ENCODE assay signal across 8 mouse cellular contexts in genomic region chr7:99500201-99500600, GRCm38 (mm10). TPM values are rescaled to one million over a fixed set of nuclear protein-coding genes. Genes with fewer than 3 reads are reported as not detected.
A peak's percentile ranks its signal among the peaks of the same experiment; 100 is the strongest.
DNase-seq lines count a peak whose midpoint lies in the region; ATAC-seq and TF ChIP-seq lines count a peak whose summit lies in the region.

No protein-coding gene starts in this region.

- H3K27ac ChIP-seq in bone marrow, adult 2 months (ENCODE audit: control insufficient read depth, insufficient read depth, low read depth, low read length, poor library complexity) = no peak overlapping the region
- no peak overlapping the region for H3K27ac ChIP-seq in embryonic fibroblast, embryonic 13.5 days (ENCODE audit: insufficient read depth, low read length)
- H3K27ac ChIP-seq in heart, embryonic 10.5 days = no peak overlapping the region
- no peak overlapping the region for H3K27ac ChIP-seq in limb, embryonic 13.5 days
- H3K27ac ChIP-seq in midbrain, embryonic 16.5 days (ENCODE audit: low read length) = no peak overlapping the region

- no peak overlapping the region for H3K4me2 ChIP-seq in limb, embryonic 13.5 days (replicated peaks)
- no peak overlapping the region for H3K4me2 ChIP-seq in midbrain, embryonic 16.5 days (ENCODE audit: low read length)

- H3K9me3 ChIP-seq in heart, embryonic 10.5 days = no peaks in the 10 kb centered on the region
- no peaks in the 10 kb centered on the region for H3K9me3 ChIP-seq in limb, embryonic 13.5 days
- H3K9me3 ChIP-seq in midbrain, embryonic 16.5 days (replicated peaks; ENCODE audit: control insufficient read depth, low read length, poor library complexity, severe bottlenecking) = no peaks in the 10 kb centered on the region

- H3K4me3 ChIP-seq in bone marrow, adult 2 months (replicated peaks; ENCODE audit: control insufficient read depth, low read depth, low read length) = no peak overlapping the region
- no peak overlapping the region for H3K4me3 ChIP-seq in embryonic fibroblast, embryonic 13.5 days (ENCODE audit: insufficient read depth, low read length)
- no peak overlapping the region for H3K4me3 ChIP-seq in heart, embryonic 10.5 days
- H3K4me3 ChIP-seq in limb, embryonic 13.5 days = no peak overlapping the region
- no peak overlapping the region for H3K4me3 ChIP-seq in midbrain, embryonic 16.5 days (ENCODE audit: low read depth, low read length)

- TF ChIP-seq POLR2A in bone marrow, adult 2 months (IDR thresholded peaks at IDR 0.05; ENCODE audit: borderline replicate concordance, control insufficient read depth, low read depth, low read length) = no peak
- TF ChIP-seq POLR2A in embryonic fibroblast, embryonic 13.5 days (IDR thresholded peaks at IDR 0.05; ENCODE audit: low read depth, low read length) = no peak

- no peaks in the 10 kb centered on the region for H3K36me3 ChIP-seq in heart, embryonic 10.5 days
- H3K36me3 ChIP-seq in limb, embryonic 13.5 days = no peaks in the 10 kb centered on the region
- H3K36me3 ChIP-seq in midbrain, embryonic 16.5 days (ENCODE audit: control insufficient read depth, insufficient read depth, low read length) = no peaks in the 10 kb centered on the region

- H3K4me1 ChIP-seq in bone marrow, adult 2 months (ENCODE audit: control insufficient read depth, insufficient read depth, low read length) = no peaks in the 10 kb centered on the region
- no peaks in the 10 kb centered on the region for H3K4me1 ChIP-seq in embryonic fibroblast, embryonic 13.5 days (ENCODE audit: control insufficient read depth, insufficient read depth, low read length)
- H3K4me1 ChIP-seq in heart, embryonic 10.5 days = peaks cover 6% of the 10 kb centered on the region; the same call in 1 of the 2 replicates
- no peaks in the 10 kb centered on the region for H3K4me1 ChIP-seq in limb, embryonic 13.5 days
- no peaks in the 10 kb centered on the region for H3K4me1 ChIP-seq in midbrain, embryonic 16.5 days (ENCODE audit: control insufficient read depth, insufficient read depth, low read length)

- ATAC-seq in limb, embryonic 13.5 days (ENCODE audit: low FRiP score, low read depth) = peak; percentile 85
- ATAC-seq in midbrain, embryonic 16.5 days = peak; percentile 87

- no peak overlapping the region for H3K9ac ChIP-seq in limb, embryonic 13.5 days
- H3K9ac ChIP-seq in midbrain, embryonic 16.5 days (ENCODE audit: low read depth, low read length) = no peak overlapping the region

- peak; percentile 83 to 84 for DNase-seq in B cell, adult 2 months
- peak; percentile 93 for DNase-seq in heart, embryonic 10.5 days (ENCODE audit: low spot score)
- peak; percentile 84 for DNase-seq in kidney, adult 9 months
- DNase-seq in spleen, postnatal 14 days (ENCODE audit: low spot score in 2 of 2) = peak; percentile 64 to 78

- peak; percentile 97 for TF ChIP-seq CTCF in bone marrow, adult 2 months (IDR thresholded peaks at IDR 0.05; ENCODE audit: control insufficient read depth, insufficient read depth, low read length)
- TF ChIP-seq CTCF in embryonic fibroblast, embryonic 13.5 days (IDR thresholded peaks at IDR 0.05; ENCODE audit: borderline replicate concordance, insufficient read depth, low read length) = peak; percentile 84

- WGBS in bone marrow, adult 2 months = 8% methylated on average over 8 of the region's 8 CpGs
- WGBS in heart, embryonic 10.5 days = 4% methylated on average over 8 of the region's 8 CpGs
- WGBS in limb, embryonic 13.5 days = 3% methylated on average over 8 of the region's 8 CpGs
- 5% methylated on average over 8 of the region's 8 CpGs for WGBS in midbrain, embryonic 16.5 days

- no peaks in the 10 kb centered on the region for H3K27me3 ChIP-seq in heart, embryonic 10.5 days (ENCODE audit: insufficient read depth, poor library complexity, severe bottlenecking)
- no peaks in the 10 kb centered on the region for H3K27me3 ChIP-seq in limb, embryonic 13.5 days
- H3K27me3 ChIP-seq in midbrain, embryonic 16.5 days (ENCODE audit: control insufficient read depth, insufficient read depth, low read depth, low read length) = no peaks in the 10 kb centered on the region

RNA-seq across cellular contexts. Expression of gene Rps3, which starts 16.7 kb away (rescaled TPM):
- polyA plus RNA-seq in bone marrow, adult 2 months (2011; ENCODE audit: insufficient read depth, insufficient read length, low replicate concordance, missing spikeins) = 490 and 757 TPM in 2 replicates
- 1,504 and 1,592 TPM in 2 replicates for polyA plus RNA-seq in embryonic fibroblast, embryonic 13.5 days (2011; ENCODE audit: insufficient read length, low read depth, missing spikeins)
- polyA plus RNA-seq in heart, embryonic 10.5 days (2016; fragmentation: Nextera tagmentation; extraction: Ambion mirVana) = 517 and 596 TPM in 2 replicates
- 767 and 820 TPM in 2 replicates for polyA plus RNA-seq in limb, embryonic 13.5 days (2015; fragmentation: Nextera tagmentation; extraction: Ambion mirVana)
- 405 and 414 TPM in 2 replicates for polyA plus RNA-seq in midbrain, embryonic 16.5 days (2015; fragmentation: Nextera tagmentation; extraction: Ambion mirVana)

RNA-seq across cellular contexts. Expression of gene Klhl35, which starts 34.4 kb away (rescaled TPM):
- 0.83 TPM in 1 of 2 replicates, not detected in the other for polyA plus RNA-seq in bone marrow, adult 2 months (2011; ENCODE audit: insufficient read depth, insufficient read length, low replicate concordance, missing spikeins)
- polyA plus RNA-seq in embryonic fibroblast, embryonic 13.5 days (2011; ENCODE audit: insufficient read length, low read depth, missing spikeins) = not detected in 2 replicates
- polyA plus RNA-seq in heart, embryonic 10.5 days (2016; fragmentation: Nextera tagmentation; extraction: Ambion mirVana) = 0.52 and 1.1 TPM in 2 replicates
- polyA plus RNA-seq in limb, embryonic 13.5 days (2015; fragmentation: Nextera tagmentation; extraction: Ambion mirVana) = 0.84 and 0.87 TPM in 2 replicates
- 2.5 and 2.9 TPM in 2 replicates for polyA plus RNA-seq in midbrain, embryonic 16.5 days (2015; fragmentation: Nextera tagmentation; extraction: Ambion mirVana)

RNA-seq across cellular contexts. Expression of gene Arrb1, which starts 35.1 kb away (rescaled TPM):
- 80.4 and 89.7 TPM in 2 replicates for polyA plus RNA-seq in bone marrow, adult 2 months (2011; ENCODE audit: insufficient read depth, insufficient read length, low replicate concordance, missing spikeins)
- 6.4 and 6.6 TPM in 2 replicates for polyA plus RNA-seq in embryonic fibroblast, embryonic 13.5 days (2011; ENCODE audit: insufficient read length, low read depth, missing spikeins)
- polyA plus RNA-seq in heart, embryonic 10.5 days (2016; fragmentation: Nextera tagmentation; extraction: Ambion mirVana) = 13.1 and 17.9 TPM in 2 replicates
- 6.1 and 6.8 TPM in 2 replicates for polyA plus RNA-seq in limb, embryonic 13.5 days (2015; fragmentation: Nextera tagmentation; extraction: Ambion mirVana)
- 18.4 and 21.0 TPM in 2 replicates for polyA plus RNA-seq in midbrain, embryonic 16.5 days (2015; fragmentation: Nextera tagmentation; extraction: Ambion mirVana)
